Mouse (Mus musculus): Measurements from ENCODE around the gene Espnl. TPM values are rescaled to one million over a fixed set of nuclear protein-coding genes. Genes with fewer than 3 reads are reported as not detected.

The Espnl gene
- polyA plus RNA-seq, 1 experiment from 2014 or later = 0.03 TPM

GRCm38 (mm10) chr1:91297799-91298744 lies 23.8 kb upstream of the Espnl start, which contains the start of gene Scly:
Gene Scly, plus strand, starts transcription at chr1:91298338.
- H3K27ac ChIP-seq = 0 out of 2 replicates have a peak within 1 kb of the TSS, but pooled peaks have one; percentile 12

GRCm38 (mm10) chr1:91299026-91299706 lies 22.7 kb upstream of the Espnl start:
- ATAC-seq (replicated peaks; ENCODE audit: insufficient number of reproducible peaks, insufficient read depth, low FRiP score, low read depth) = no peak
- H3K4me3 ChIP-seq = peak overlapping the region; percentile 66
- H3K27ac ChIP-seq = no peak overlapping the region
- H3K27me3 ChIP-seq = no peaks in the 10 kb centered on the region
- peaks cover 11% of the 10 kb centered on the region for H3K4me1 ChIP-seq (replicated peaks)
- peak overlapping the region; percentile 74 for H3K4me2 ChIP-seq
- 71% methylated on average over 13 of the region's 13 CpGs for WGBS
- H3K9me3 ChIP-seq (replicated peaks) = no peaks in the 10 kb centered on the region
- peak overlapping the region; percentile 72 for H3K9ac ChIP-seq
- no peaks in the 10 kb centered on the region for H3K36me3 ChIP-seq

More at GRCm38 (mm10) chr1:91297799-91298744, 23.8 kb upstream of the Espnl start, which contains the start of gene Scly:
- ATAC-seq (replicated peaks; ENCODE audit: insufficient number of reproducible peaks, insufficient read depth, low FRiP score, low read depth) = peak; percentile 100
- Histone ChIP-seq H3K9me3 (replicated peaks) (no peaks in the 10 kb centered on the region), H3K4me3 (peak within 1 kb of the TSS; percentile 66), H3K27me3 (no peaks in the 10 kb centered on the region), H3K36me3 (no peaks in the 10 kb centered on the region), H3K4me2 (peak within 1 kb of the TSS; percentile 74), H3K4me1 (replicated peaks) (peaks cover 11% of the 10 kb centered on the region), H3K9ac (peak within 1 kb of the TSS; percentile 72)
- under 1% methylated on average over 62 of the region's 65 CpGs for WGBS

- Histone ChIP-seq H3K4me2 (no peak overlapping the region), H3K9me3 (replicated peaks) (no peaks in the 10 kb centered on the region), H3K4me1 (replicated peaks) (peaks cover 11% of the 10 kb centered on the region), H3K27ac (no peak overlapping the region), H3K27me3 (no peaks in the 10 kb centered on the region), H3K4me3 (no peak overlapping the region), H3K36me3 (no peaks in the 10 kb centered on the region), H3K9ac (no peak overlapping the region)
- no peak for ATAC-seq (replicated peaks; ENCODE audit: insufficient number of reproducible peaks, insufficient read depth, low FRiP score, low read depth)
- 73% methylated on average over 5 of the region's 5 CpGs for WGBS
Measured at GRCm38 (mm10) chr1:91299707-91300426, 22.0 kb upstream of the Espnl start.

- no peaks in the 10 kb centered on the region for H3K9me3 ChIP-seq (replicated peaks)
- WGBS = 75% methylated on average over 3 of the region's 3 CpGs
- H3K4me1 ChIP-seq (replicated peaks) = peaks cover 11% of the 10 kb centered on the region
- H3K27me3 ChIP-seq = no peaks in the 10 kb centered on the region
- no peak overlapping the region for H3K9ac ChIP-seq
- H3K4me3 ChIP-seq = no peak overlapping the region
- no peak overlapping the region for H3K27ac ChIP-seq
- ATAC-seq (replicated peaks; ENCODE audit: insufficient number of reproducible peaks, insufficient read depth, low FRiP score, low read depth) = no peak
- H3K4me2 ChIP-seq = no peak overlapping the region
- H3K36me3 ChIP-seq = peaks cover 14% of the 10 kb centered on the region
Measured at GRCm38 (mm10) chr1:91301206-91301920, 20.5 kb upstream of the Espnl start.

DNA sequence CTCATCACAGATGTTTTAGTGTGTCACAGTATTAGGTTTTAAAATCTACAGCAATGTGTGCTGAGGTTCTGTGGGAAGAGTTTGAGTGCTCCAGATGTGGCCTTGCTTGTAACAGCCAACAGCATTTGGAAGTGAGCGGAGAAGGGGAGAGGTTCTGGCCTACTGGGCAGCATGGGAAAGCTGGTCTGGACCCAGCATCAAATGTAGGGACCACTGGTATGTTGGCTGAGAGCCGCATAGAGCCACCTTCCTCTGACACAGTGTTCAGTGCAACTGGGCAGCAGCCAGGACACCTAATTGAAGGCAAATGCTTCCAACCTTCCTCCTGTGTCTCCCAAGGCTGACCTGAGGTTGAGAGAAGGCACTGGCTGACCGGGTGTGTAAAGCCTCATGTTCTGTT lies 19.9 kb upstream of the Espnl start:
- H3K4me2 ChIP-seq = no peak overlapping the region
- no peaks in the 10 kb centered on the region for H3K9me3 ChIP-seq (replicated peaks)
- H3K27me3 ChIP-seq = no peaks in the 10 kb centered on the region
- ATAC-seq (replicated peaks; ENCODE audit: insufficient number of reproducible peaks, insufficient read depth, low FRiP score, low read depth) = no peak
- H3K9ac ChIP-seq = no peak overlapping the region
- H3K27ac ChIP-seq = no peak overlapping the region
- H3K4me1 ChIP-seq (replicated peaks) = peaks cover 11% of the 10 kb centered on the region
- H3K36me3 ChIP-seq = peaks cover 18% of the 10 kb centered on the region
- 84% methylated on average over 3 of the region's 3 CpGs for WGBS
- no peak overlapping the region for H3K4me3 ChIP-seq

- no peak for ATAC-seq (replicated peaks; ENCODE audit: insufficient number of reproducible peaks, insufficient read depth, low FRiP score, low read depth)
- Histone ChIP-seq H3K4me3 (no peak overlapping the region), H3K4me2 (no peak overlapping the region), H3K27ac (no peak overlapping the region), H3K36me3 (peaks cover 38% of the 10 kb centered on the region), H3K4me1 (replicated peaks) (no peaks in the 10 kb centered on the region; the same call in 1 of the 2 replicates), H3K9ac (no peak overlapping the region), H3K27me3 (no peaks in the 10 kb centered on the region), H3K9me3 (replicated peaks) (no peaks in the 10 kb centered on the region)
- WGBS = 86% methylated on average over 4 of the region's 4 CpGs
Measured at GRCm38 (mm10) chr1:91304621-91305020, 17.3 kb upstream of the Espnl start.

- ATAC-seq (replicated peaks; ENCODE audit: insufficient number of reproducible peaks, insufficient read depth, low FRiP score, low read depth) = no peak
- no peak overlapping the region for H3K4me2 ChIP-seq
- no peak overlapping the region for H3K4me3 ChIP-seq
- H3K27ac ChIP-seq = no peak overlapping the region
- H3K4me1 ChIP-seq (replicated peaks) = peaks cover 11% of the 10 kb centered on the region
- H3K9ac ChIP-seq = no peak overlapping the region
- no peaks in the 10 kb centered on the region for H3K9me3 ChIP-seq (replicated peaks)
- no peaks in the 10 kb centered on the region for H3K27me3 ChIP-seq
- WGBS = 92% methylated on average over 13 of the region's 13 CpGs
- peaks cover 51% of the 10 kb centered on the region for H3K36me3 ChIP-seq
Measured at GRCm38 (mm10) chr1:91309366-91310085, 12.3 kb upstream of the Espnl start.

GRCm38 (mm10) chr1:91312273-91312672 lies 9.6 kb upstream of the Espnl start:
- no peaks in the 10 kb centered on the region for H3K27me3 ChIP-seq
- H3K4me2 ChIP-seq = no peak overlapping the region
- no peak for ATAC-seq (replicated peaks; ENCODE audit: insufficient number of reproducible peaks, insufficient read depth, low FRiP score, low read depth)
- no peak overlapping the region for H3K9ac ChIP-seq
- H3K36me3 ChIP-seq = peaks cover 31% of the 10 kb centered on the region
- no peak overlapping the region for H3K4me3 ChIP-seq
- 74% methylated on average over 4 of the region's 4 CpGs for WGBS
- H3K4me1 ChIP-seq (replicated peaks) = peaks cover 15% of the 10 kb centered on the region
- H3K27ac ChIP-seq = no peak overlapping the region
- no peaks in the 10 kb centered on the region for H3K9me3 ChIP-seq (replicated peaks)

GRCm38 (mm10) chr1:91313251-91313650 lies 8.6 kb upstream of the Espnl start:
- Histone ChIP-seq H3K9me3 (replicated peaks) (no peaks in the 10 kb centered on the region), H3K27me3 (no peaks in the 10 kb centered on the region), H3K9ac (no peak overlapping the region), H3K4me3 (no peak overlapping the region), H3K4me2 (no peak overlapping the region), H3K36me3 (peaks cover 24% of the 10 kb centered on the region), H3K27ac (peak overlapping the region; percentile 75), H3K4me1 (replicated peaks) (peaks cover 21% of the 10 kb centered on the region)
- 31% methylated on average over 5 of the region's 5 CpGs for WGBS
- ATAC-seq (replicated peaks; ENCODE audit: insufficient number of reproducible peaks, insufficient read depth, low FRiP score, low read depth) = peak; percentile 41; the same call in 1 of the 2 replicates

DNA sequence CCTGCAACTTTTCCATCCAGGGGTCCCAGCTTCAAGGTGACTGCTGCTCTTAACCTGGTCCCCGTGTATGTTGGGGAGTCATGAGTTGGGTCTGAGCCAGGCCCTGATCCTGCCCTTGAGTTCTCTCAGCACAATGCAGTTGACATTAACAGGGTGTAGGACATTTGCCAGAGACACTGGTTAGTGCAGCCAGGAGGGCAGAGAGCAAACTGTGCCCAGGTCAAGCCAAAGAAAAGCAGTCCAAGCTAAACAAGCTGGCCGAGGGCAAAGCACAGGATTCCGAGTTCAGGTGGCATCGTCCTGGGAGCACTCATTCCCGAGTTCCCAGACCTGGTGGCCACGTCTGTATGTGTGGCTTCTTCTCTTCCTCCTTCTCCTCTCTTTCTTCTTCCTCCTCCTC lies 4.2 kb upstream of the Espnl start:
- 69% methylated on average over 6 of the region's 6 CpGs for WGBS
- Histone ChIP-seq H3K9me3 (replicated peaks) (no peaks in the 10 kb centered on the region), H3K4me1 (replicated peaks) (peaks cover 36% of the 10 kb centered on the region), H3K4me3 (no peak overlapping the region), H3K4me2 (no peak overlapping the region), H3K36me3 (no peaks in the 10 kb centered on the region), H3K27ac (0 out of 2 replicates have a peak overlapping the region, but pooled peaks have one; percentile 26), H3K27me3 (no peaks in the 10 kb centered on the region), H3K9ac (no peak overlapping the region)
- ATAC-seq (replicated peaks; ENCODE audit: insufficient number of reproducible peaks, insufficient read depth, low FRiP score, low read depth) = no peak

Data from heart, embryonic 15.5 days (tissue).